Mouse (Mus musculus) liver, postnatal 0 days (tissue): Measurements from ENCODE around the gene Ccdc107.

Source experiments
- CTCF ChIP-seq: sonication (generic); IDR thresholded peaks from 2 replicates; pipeline ENCODE4 v1.5.1; 2016; ENCODE audit warnings: antibody characterized with exemption, low read depth
- EP300 ChIP-seq: IDR thresholded peaks from 2 replicates; pipeline ENCODE4 v1.6.1; 2016; ENCODE audit warnings: antibody characterized with exemption, low read depth, mild to moderate bottlenecking

GRCm38 (mm10) chr4:43499407-43500333, 7.0 kb downstream of the Ccdc107 start, which contains the start of gene Arhgef39:
- no peak for TF ChIP-seq EP300
- no peak; the same call in 1 of the 2 replicates for TF ChIP-seq CTCF
